Mouse (Mus musculus) hindlimb bud, embryonic 11.5 days (tissue): Measurements from ENCODE around the gene Tbc1d5.

Experiments
- DNase-seq: peaks from one replicate; pipeline ENCODE4 v3.0.0-alpha.2; 2012; ENCODE audit warnings: low read depth, low spot score; ENCODE audit errors: extremely low spot score

Gene Tbc1d5

DNA sequence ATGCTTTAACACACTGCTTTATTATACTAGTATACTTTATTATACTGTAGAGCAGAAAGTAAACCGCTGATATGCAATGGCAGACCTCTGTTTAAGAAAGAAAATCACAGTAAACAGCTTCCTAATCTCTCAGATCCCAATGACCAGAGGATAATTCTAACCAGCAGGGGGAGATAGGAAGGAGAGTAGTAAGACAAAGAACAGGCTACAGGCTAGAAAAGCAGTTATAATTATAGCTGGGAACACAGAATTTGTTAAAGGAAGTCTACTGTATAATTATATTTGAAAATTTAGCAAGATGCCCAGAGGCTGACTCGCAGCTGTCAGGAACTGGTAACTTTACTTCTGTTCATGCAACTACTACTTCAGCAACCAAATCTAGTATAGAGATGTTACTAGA lies 68.0 kb downstream of the Tbc1d5 start:
- DNase-seq: no peak

- no peak for DNase-seq
Measured at GRCm38 (mm10) chr17:51104294-51104693, 74.9 kb downstream of the Tbc1d5 start.

DNA sequence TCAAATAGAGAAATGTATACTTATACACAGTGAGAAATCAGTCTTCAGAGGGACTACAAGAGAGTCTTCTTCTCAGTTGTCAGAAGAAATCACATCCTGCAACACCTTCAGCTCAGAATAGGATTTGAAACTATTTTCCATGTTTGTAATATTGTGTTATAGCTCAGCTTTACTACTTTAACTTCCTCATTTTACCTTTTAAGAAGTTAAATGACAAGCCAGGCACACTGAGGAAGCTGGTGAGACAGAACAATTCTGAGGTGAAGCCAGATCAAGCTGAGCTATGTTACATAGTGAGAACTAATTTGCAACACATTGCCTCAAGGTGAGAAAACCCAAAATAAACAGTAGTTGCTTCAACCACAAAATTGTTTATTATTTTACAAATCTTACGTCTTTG lies 135.3 kb downstream of the Tbc1d5 start:
- no peak for DNase-seq

GRCm38 (mm10) chr17:51040861-51041260 lies 138.3 kb downstream of the Tbc1d5 start:
- no peak for DNase-seq

DNA sequence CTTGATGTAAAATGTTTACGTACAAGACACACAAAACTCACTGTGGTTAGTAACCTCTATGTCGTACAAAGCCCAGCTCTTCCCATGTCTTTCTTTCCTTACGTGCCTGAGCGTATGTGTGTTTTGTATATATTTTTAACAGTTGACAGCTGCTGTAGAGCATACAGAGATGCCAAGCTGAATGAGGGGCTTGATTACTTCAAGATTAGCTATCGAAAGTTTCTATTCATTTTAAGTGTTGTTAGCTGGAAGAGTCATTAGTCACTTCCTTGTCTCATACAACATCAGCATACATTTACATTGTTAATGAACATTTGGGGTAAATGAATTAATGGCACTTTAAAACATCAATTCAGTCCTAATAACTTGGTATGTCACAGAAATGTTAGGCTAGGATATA lies 155.9 kb downstream of the Tbc1d5 start:
- DNase-seq: no peak

GRCm38 (mm10) chr17:51016384-51016783 lies 162.8 kb downstream of the Tbc1d5 start:
- no peak for DNase-seq

DNA sequence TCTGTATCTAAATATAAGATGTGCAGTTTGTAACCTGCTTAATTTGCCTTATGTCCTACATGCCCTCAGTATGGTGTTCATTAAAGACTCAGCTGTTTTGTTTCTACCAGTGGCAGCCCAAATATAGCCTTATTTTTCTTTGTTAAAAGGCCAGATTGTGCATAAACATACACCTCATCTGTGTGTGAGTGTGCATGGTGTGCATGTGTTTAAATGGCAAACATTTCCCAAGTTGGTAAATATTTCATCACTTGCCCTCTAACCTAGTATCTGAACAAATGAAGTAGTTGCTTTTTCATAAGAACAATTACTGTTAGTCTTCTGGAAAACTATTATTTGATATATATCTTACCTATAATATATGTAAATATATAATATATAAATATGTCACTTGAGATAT lies 165.2 kb downstream of the Tbc1d5 start:
- no peak for DNase-seq

DNA sequence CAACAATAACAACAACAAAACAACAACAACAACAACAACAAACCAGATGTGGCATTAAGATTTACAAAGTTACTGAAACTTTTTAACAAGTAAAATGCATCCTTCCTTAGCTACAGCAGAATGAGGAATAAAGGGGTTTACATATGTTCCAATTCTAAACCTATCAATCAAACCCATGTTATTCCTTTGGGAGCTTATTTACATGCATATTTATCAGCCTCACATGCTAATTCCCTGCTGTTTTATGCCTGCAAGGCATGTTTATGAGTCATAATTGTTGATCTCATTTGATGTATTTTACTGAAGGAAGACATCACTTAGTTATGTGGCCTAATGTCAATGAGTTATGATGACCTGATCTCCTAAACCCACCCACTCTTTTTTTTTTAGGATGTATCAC lies 176.0 kb downstream of the Tbc1d5 start:
- no peak for DNase-seq

GRCm38 (mm10) chr17:50998216-50998615 lies 180.9 kb downstream of the Tbc1d5 start:
- no peak for DNase-seq

- DNase-seq: no peak
Measured at GRCm38 (mm10) chr17:50993294-50993993, 185.7 kb downstream of the Tbc1d5 start.

DNA sequence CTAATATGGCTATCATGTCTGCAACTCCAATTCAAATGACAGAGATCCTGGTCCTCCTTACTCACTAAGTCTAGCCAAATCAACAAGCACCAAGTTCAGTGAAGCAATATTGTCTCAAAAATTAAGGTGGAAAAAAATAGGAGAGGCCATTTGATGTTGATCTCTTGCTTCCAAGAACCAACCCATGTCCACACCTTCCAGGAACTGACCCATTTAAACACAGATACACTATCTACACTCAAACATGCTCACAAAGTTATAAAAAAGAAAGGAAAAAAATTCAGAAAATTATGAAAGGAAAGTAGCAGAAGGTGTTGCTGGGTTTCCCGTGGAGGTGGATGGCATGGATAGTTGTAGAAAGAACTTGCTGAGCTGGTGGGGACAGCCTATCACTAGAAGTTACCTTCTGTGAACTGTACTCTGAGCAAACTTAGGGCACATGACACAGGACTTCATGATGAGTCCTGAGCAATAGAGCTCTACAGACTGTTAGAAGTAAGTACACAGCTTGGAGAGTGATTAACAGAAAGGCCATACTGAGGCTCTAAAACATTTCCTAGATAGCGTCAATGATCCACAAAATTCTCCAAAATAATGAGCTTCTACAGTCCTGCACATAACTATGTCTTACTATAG lies 188.3 kb downstream of the Tbc1d5 start:
- DNase-seq: no peak

DNA sequence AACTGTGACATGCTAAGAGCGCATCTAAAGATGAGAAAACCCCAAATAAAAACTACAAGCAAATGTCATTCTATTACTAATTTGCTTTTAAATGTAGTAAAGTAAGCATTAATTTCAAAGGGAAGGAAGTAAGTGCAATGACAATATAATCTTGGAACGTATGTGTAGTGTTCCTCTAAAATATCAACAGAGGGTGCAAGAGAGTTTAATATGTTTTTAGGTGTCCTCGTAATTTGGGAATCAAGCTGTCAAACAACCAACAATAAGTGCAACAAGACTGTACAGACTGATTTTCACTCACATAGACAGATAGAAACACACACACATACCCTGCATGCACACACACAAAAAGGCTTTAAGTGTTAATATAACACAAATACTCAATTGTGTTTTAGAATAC lies 191.2 kb downstream of the Tbc1d5 start:
- no peak for DNase-seq

GRCm38 (mm10) chr17:50981933-50982332 lies 197.2 kb downstream of the Tbc1d5 start:
- no peak for DNase-seq

- DNase-seq: no peak
Measured at GRCm38 (mm10) chr17:50972142-50972541, 207.0 kb downstream of the Tbc1d5 start.

DNA sequence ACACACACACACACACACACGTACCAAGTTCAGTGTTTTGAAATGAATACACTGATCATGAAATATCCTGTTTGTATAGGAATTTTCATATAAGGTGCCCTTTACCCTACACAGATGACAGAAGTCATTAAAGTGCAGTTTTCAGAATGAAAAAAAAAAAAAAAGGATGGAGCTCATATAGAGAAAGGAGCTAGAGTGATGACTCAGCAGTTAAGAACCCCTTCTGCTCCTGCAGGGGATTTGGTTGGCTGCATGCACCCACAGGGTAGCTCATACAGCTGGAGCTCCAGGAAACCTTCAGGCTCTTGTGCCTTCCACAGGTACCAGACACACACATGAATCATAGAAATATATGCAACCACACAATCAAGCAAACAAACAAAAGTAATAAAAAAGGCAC lies 213.0 kb downstream of the Tbc1d5 start:
- DNase-seq: no peak

DNA sequence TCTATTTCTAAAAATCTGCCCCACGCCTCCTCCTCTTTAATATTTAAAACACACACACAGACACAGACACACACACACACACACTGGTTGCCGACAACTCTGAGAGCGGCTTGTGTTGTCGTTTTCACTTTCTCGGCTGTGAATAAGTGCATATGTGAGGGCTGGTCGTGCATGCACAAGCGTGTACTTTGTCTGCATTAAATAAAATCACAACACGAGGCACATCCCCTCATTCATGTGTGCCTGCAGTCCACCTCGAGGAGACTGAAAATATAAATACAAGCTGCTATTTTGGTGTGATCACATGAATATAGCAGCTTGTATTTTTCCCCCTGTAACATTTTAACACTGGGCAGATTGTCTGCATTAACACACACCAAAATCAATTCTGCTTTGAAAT lies 224.8 kb downstream of the Tbc1d5 start:
- no peak for DNase-seq

GRCm38 (mm10) chr17:50922308-50922707 lies 256.8 kb downstream of the Tbc1d5 start:
- no peak for DNase-seq

GRCm38 (mm10) chr17:50915216-50915615 lies 263.9 kb downstream of the Tbc1d5 start:
- DNase-seq: no peak

GRCm38 (mm10) chr17:50908568-50909335 lies 270.4 kb downstream of the Tbc1d5 start:
- no peak for DNase-seq

DNA sequence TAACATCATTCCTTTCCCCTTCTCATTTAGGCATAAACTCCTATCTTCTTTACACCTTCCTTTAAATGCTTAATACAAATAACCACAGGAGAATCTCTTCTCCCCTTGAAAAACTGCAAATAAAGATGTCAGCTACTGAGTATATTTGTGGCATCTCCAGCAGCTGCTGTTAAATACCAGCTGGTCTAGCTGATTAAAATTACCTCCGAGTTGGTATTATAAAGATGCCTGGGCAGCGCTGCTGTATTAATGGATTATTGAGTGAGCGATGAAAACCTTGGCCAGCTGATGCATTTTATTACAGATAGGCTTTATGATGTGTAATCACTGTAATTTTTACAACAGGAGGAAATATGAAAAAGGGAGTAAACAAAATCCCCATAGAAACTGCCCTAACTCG lies 271.0 kb downstream of the Tbc1d5 start:
- no peak for DNase-seq

- DNase-seq: no peak
Measured at GRCm38 (mm10) chr17:50906630-50907029, 272.5 kb downstream of the Tbc1d5 start.

DNA sequence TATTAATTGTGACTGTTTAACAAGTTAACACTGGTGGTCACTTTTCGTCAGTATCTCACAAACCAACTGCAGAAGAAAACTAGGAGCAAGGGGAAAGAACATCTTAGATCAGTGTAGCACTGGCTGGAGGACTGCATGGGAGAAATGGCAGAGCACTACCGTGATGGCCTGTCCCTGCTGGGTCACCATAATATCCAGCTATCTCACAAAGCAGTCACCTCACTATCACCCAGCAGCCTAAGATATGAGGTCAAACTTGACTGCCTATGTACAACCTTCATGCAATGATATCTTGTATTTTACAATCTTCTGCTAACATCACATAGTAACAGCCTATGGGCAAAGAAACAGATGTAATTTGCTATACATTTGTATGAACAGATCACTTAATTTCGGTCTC lies 274.7 kb downstream of the Tbc1d5 start:
- no peak for DNase-seq
